Mouse (Mus musculus) Patski (cell line): ENCODE data around the gene Spred2. TPM values are rescaled to one million over a fixed set of nuclear protein-coding genes. Genes with fewer than 3 reads are reported as not detected.
"Not testable (repeated sequence)": the region's sequence is repeated elsewhere in the genome, so short reads cannot be mapped to it uniquely, and the experiment has no call there.

Experiments used
- ATAC-seq: fragments of 100-300 bp; one replicate; pipeline ENCODE4 v1.8.0; 2021
- CTCF ChIA-PET: fragments of 350-600 bp; sonication (Branson Sonifier 250); formaldehyde crosslinking; loops from one replicate; lab custom pipeline; 2022; ENCODE audit warnings: inconsistent platforms; lab: Charles Lee
- POLR2A ChIA-PET: fragments of 350-600 bp; sonication (Branson Sonifier 250); formaldehyde crosslinking; loops from one replicate; lab custom pipeline; 2022; ENCODE audit warnings: antibody characterized with exemption, inconsistent platforms; lab: Charles Lee
- DNase-seq: peaks from one replicate; pipeline ENCODE4 v3.0.0-alpha.2; 2011; ENCODE audit warnings: low read depth, low spot score
- H3K27me3 ChIP-seq: fragments of 371-371 bp; one replicate; pipeline ENCODE4 v1.5.1; 2021
- CTCF ChIP-seq: fragments of 100-300 bp; IDR thresholded peaks from one replicate; pipeline ENCODE4 v1.5.1; 2021
- in situ Hi-C: fragments of 300-500 bp; cut with MboI; formaldehyde crosslinking; loops from 3 replicates; pipeline ENCODE4 v1.11.1; 2018; ENCODE audit warnings: low pct_unique_long_range_greater_than_20kb, mixed read lengths
- polyA plus RNA-seq: library from polyadenylated mRNA; unstranded; gene quantifications from one replicate; pipeline ENCODE4 v1.2.3, GENCODE M21; 2021

Spred2 gene
- polyA plus RNA-seq, 1 experiment from 2014 or later = 37.4 TPM

GRCm38 (mm10) chr11:20042106-20042505, 117.9 kb downstream of the Spred2 start:
- POLR2A ChIA-PET = interaction anchor here (0.6 to 1.4 kb wide), 3 partner anchors 16 to 122 kb away, joined by 3 to 4 read pairs (median 3); no protein-coding TSS in a partner anchor
- no peak for DNase-seq
- CTCF ChIA-PET = interaction anchor here (1.5 to 2.5 kb wide), 2 partner anchors 30 to 211 kb away, joined by 4 to 6 read pairs; no protein-coding TSS in a partner anchor
- in situ Hi-C loops = no loop called here
- peak; percentile 38 for ATAC-seq
- no peak for TF ChIP-seq CTCF
- H3K27me3 ChIP-seq = no peaks in the 10 kb centered on the region

GRCm38 (mm10) chr11:20043256-20043655, 119.1 kb downstream of the Spred2 start:
- ATAC-seq (peak; percentile 61), DNase-seq (no peak)
- in situ Hi-C loops = no loop called here
- TF ChIP-seq CTCF = no peak
- no peaks in the 10 kb centered on the region for H3K27me3 ChIP-seq
- ChIA-PET POLR2A (no interaction called here), CTCF (interaction anchor here (1.0 to 2.5 kb wide), 3 partner anchors 29 to 219 kb away, joined by 3 to 6 read pairs (median 4); no protein-coding TSS in a partner anchor)

- POLR2A ChIA-PET = no interaction called here
- CTCF ChIA-PET = no interaction called here
- in situ Hi-C loops = no loop called here
These were observed 121.4 kb downstream of the Spred2 start for GRCm38 (mm10) chr11:20045586-20045985.

GRCm38 (mm10) chr11:20052814-20053536, 128.8 kb downstream of the Spred2 start:
- ATAC-seq (no peak), DNase-seq (no peak)
- TF ChIP-seq CTCF = no peak
- POLR2A ChIA-PET = interaction anchor here (0.6 kb wide), 1 partner anchor 117 kb away, joined by 3 read pairs; no protein-coding TSS in a partner anchor
- no peaks in the 10 kb centered on the region for H3K27me3 ChIP-seq
- in situ Hi-C loops = no loop called here
- CTCF ChIA-PET = interaction anchor here (1.7 kb wide), 1 partner anchor 136 kb away, joined by 3 read pairs; no protein-coding TSS in a partner anchor

More at GRCm38 (mm10) chr11:20045586-20045985, 121.4 kb downstream of the Spred2 start:
- no peak for TF ChIP-seq CTCF
- no peak for ATAC-seq
- no peaks in the 10 kb centered on the region for H3K27me3 ChIP-seq
- DNase-seq = no peak

- CTCF ChIA-PET = interaction anchor here (1.7 kb wide), 1 partner anchor 137 kb away, joined by 3 read pairs; no protein-coding TSS in a partner anchor
- in situ Hi-C loops = no loop called here
These were observed 129.8 kb downstream of the Spred2 start for GRCm38 (mm10) chr11:20053951-20054350.

GRCm38 (mm10) chr11:20054617-20055016, 130.4 kb downstream of the Spred2 start:
- no peak for TF ChIP-seq CTCF
- in situ Hi-C loops = no loop called here
- ChIA-PET POLR2A (no interaction called here), CTCF (no interaction called here)
- no peaks in the 10 kb centered on the region for H3K27me3 ChIP-seq
- DNase-seq (no peak), ATAC-seq (no peak)

More at GRCm38 (mm10) chr11:20053951-20054350, 129.8 kb downstream of the Spred2 start:
- POLR2A ChIA-PET = no interaction called here
- H3K27me3 ChIP-seq = no peaks in the 10 kb centered on the region
- no peak for DNase-seq
- TF ChIP-seq CTCF = no peak
- ATAC-seq = no peak

- POLR2A ChIA-PET = no interaction called here
- no peak for ATAC-seq
These were observed 132.0 kb downstream of the Spred2 start for GRCm38 (mm10) chr11:20056168-20056567.

GRCm38 (mm10) chr11:20057429-20057828, 133.3 kb downstream of the Spred2 start:
- DNase-seq = no peak
- in situ Hi-C loops = no loop called here
- no peak for TF ChIP-seq CTCF
- no peak for ATAC-seq
- ChIA-PET POLR2A (interaction anchor here (0.6 to 1.3 kb wide), 2 partner anchors 16 to 100 kb away, joined by 3 read pairs; no protein-coding TSS in a partner anchor), CTCF (interaction anchor here (0.5 to 2.2 kb wide), 2 partner anchors 11 to 18 kb away, joined by 3 to 8 read pairs; no protein-coding TSS in a partner anchor)
- H3K27me3 ChIP-seq = no peaks in the 10 kb centered on the region

More at GRCm38 (mm10) chr11:20056168-20056567, 132.0 kb downstream of the Spred2 start:
- no peak for DNase-seq
- CTCF ChIA-PET = no interaction called here
- in situ Hi-C loops = no loop called here
- H3K27me3 ChIP-seq = no peaks in the 10 kb centered on the region
- peak; percentile 42 for TF ChIP-seq CTCF

GRCm38 (mm10) chr11:20059736-20060135, 135.6 kb downstream of the Spred2 start:
- H3K27me3 ChIP-seq = no peaks in the 10 kb centered on the region
- in situ Hi-C loops = no loop called here
- ChIA-PET POLR2A (no interaction called here), CTCF (interaction anchor here (1.6 kb wide), 1 partner anchor 12 kb away, joined by 6 read pairs; no protein-coding TSS in a partner anchor)
- DNase-seq (no peak), ATAC-seq (no peak)
- no peak for TF ChIP-seq CTCF

GRCm38 (mm10) chr11:20062801-20063200, 138.6 kb downstream of the Spred2 start:
- in situ Hi-C loops, H3K27me3 ChIP-seq, POLR2A ChIA-PET, DNase-seq, ATAC-seq: not testable (repeated sequence)
- CTCF ChIA-PET = interaction anchor here (1.4 kb wide), 2 partner anchors 232 kb away, joined by 3 read pairs; no protein-coding TSS in a partner anchor

GRCm38 (mm10) chr11:20064086-20064485, 139.9 kb downstream of the Spred2 start:
- DNase-seq, POLR2A ChIA-PET, ATAC-seq, H3K27me3 ChIP-seq, in situ Hi-C loops: not testable (repeated sequence)
- CTCF ChIA-PET = interaction anchor here (1.4 kb wide), 1 partner anchor 234 kb away, joined by 3 read pairs; no protein-coding TSS in a partner anchor
